Mouse (Mus musculus) MEL (cell line): ENCODE measurements around the gene Pam16.

Experiments
- CTCF ChIP-seq, 3 experiments: IDR thresholded peaks in 2 of 3; conservative IDR thresholded peaks in 1 of 3; 2 replicates each; pipeline ENCODE4 v1.5.1; 2011 to 2012; ENCODE audit warnings: low read length in 3 of 3, low read depth in 2 of 3, mild to moderate bottlenecking in 2 of 3, improper control_type of control experiment in 1 of 3, inconsistent platforms in 1 of 3, mixed read lengths in 1 of 3, moderate library complexity in 1 of 3; ENCODE audit not compliant: control insufficient read depth in 1 of 3, insufficient read depth in 1 of 3, poor library complexity in 1 of 3, severe bottlenecking in 1 of 3
- MAFK ChIP-seq: IDR thresholded peaks from 2 replicates; pipeline ENCODE4 v1.6.1; 2011; ENCODE audit warnings: low read depth, mild to moderate bottlenecking, low read length, improper control_type of control experiment, borderline replicate concordance
- ZKSCAN1 ChIP-seq: IDR thresholded peaks from 2 replicates; pipeline ENCODE4 v1.6.1; 2012; ENCODE audit warnings: low read depth, mild to moderate bottlenecking, inconsistent platforms, low read length, improper control_type of control experiment, moderate library complexity

- TF ChIP-seq CTCF (IDR thresholded peaks at IDR 0.05 in 2 of 3, conservative IDR thresholded peaks at IDR 0.05 in 1 of 3; ENCODE audit: control insufficient read depth in 1 of 3, insufficient read depth in 1 of 3, low read depth in 2 of 3, low read length in 3 of 3, poor library complexity in 1 of 3, severe bottlenecking in 1 of 3), result no peak
- TF ChIP-seq MAFK, result no peak
- no peak for TF ChIP-seq ZKSCAN1
These were observed at the start of gene Pam16 for GRCm38 (mm10) chr16:4624481-4625110.
